Mouse (Mus musculus) spleen, adult 2 months (tissue): ENCODE measurements around the gene Fam129a. TPM values are rescaled to one million over a fixed set of nuclear protein-coding genes. Genes with fewer than 3 reads are reported as not detected.

Experiments
- DNase-seq, 2 experiments: peaks; one replicate each; pipeline versions ENCODE4 v3.0.0 to v3.0.0-alpha.2; 2012 to 2021; ENCODE audit warnings: low spot score in 2 of 2, low read depth in 1 of 2
- H3K27ac ChIP-seq: fragments of 200-500 bp; 2 replicates; pipeline ENCODE4 v1.5.1; 2012; ENCODE audit warnings: low read length, inconsistent platforms; ENCODE audit not compliant: insufficient read depth
- H3K27me3 ChIP-seq: fragments of 200-500 bp; 2 replicates; pipeline ENCODE4 v1.6.1; 2012; ENCODE audit warnings: mild to moderate bottlenecking, moderate library complexity, low read length, inconsistent platforms; ENCODE audit not compliant: control insufficient read depth, insufficient read depth
- H3K36me3 ChIP-seq: fragments of 200-500 bp; 2 replicates; pipeline ENCODE4 v1.6.1; 2012; ENCODE audit warnings: mild to moderate bottlenecking, low read length, inconsistent platforms; ENCODE audit not compliant: control insufficient read depth, insufficient read depth
- H3K4me1 ChIP-seq: fragments of 200-500 bp; 2 replicates; pipeline ENCODE4 v1.6.1; 2011; ENCODE audit warnings: inconsistent platforms; ENCODE audit not compliant: control insufficient read depth, insufficient read depth, insufficient read length
- H3K4me3 ChIP-seq: fragments of 200-500 bp; 2 replicates; pipeline ENCODE4 v1.5.1; 2011; ENCODE audit warnings: mild to moderate bottlenecking, inconsistent platforms; ENCODE audit not compliant: insufficient read depth, insufficient read length; ENCODE audit errors: extremely low read depth
- CTCF ChIP-seq: fragments of 200-500 bp; IDR thresholded peaks from 2 replicates; pipeline ENCODE4 v1.5.1; 2011; ENCODE audit warnings: mild to moderate bottlenecking, inconsistent platforms; ENCODE audit not compliant: insufficient read depth, insufficient read length, insufficient replicate concordance; ENCODE audit errors: extremely low read depth
- POLR2A ChIP-seq: fragments of 200-500 bp; IDR thresholded peaks from 2 replicates; pipeline ENCODE4 v1.6.1; 2011; ENCODE audit warnings: low read depth, low read length, inconsistent platforms
- WGBS: fragments of 180-500 bp; shearing (Covaris S2); methylation state at CpG from one replicate; pipeline ENCODE4 v1.1.7; 2018; 5-methylcytosine and 5-hydroxymethylcytosine counted together
- polyA plus RNA-seq: library from polyadenylated mRNA; depleted of rRNA; stranded (reverse); fragments of >200 nt; gene quantifications from 2 replicates; pipeline ENCODE4 v1.2.3, GENCODE M21; 2012

Fam129a gene
- polyA plus RNA-seq, 1 experiment, result 6.0 TPM

DNA sequence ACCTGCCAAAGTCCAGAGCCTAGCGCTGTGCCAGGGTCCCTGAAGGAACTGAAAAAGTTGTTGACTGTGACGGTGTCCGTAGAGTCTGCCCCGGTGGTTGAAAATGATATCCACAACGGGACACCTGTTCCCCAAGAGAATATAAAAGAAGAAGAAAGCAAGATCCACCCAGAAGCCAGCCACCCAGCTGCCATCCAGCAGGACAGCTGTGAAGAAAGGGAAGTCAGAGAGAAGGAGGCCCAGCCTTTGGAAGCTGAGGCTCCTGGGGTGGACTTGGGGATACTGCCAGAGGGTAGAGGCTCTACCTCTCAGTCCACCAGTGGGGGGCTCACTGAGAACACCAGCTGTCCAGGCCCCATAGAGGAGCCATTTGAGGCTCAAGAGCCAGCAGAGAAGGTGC is 146.6 kb downstream of the Fam129a start:
- Histone ChIP-seq H3K4me1 (peaks cover 8% of the 10 kb centered on the region; the same call in 1 of the 2 replicates), H3K36me3 (no peaks in the 10 kb centered on the region), H3K27ac (0 out of 2 replicates have a peak overlapping the region, but pooled peaks have one; percentile 24), H3K27me3 (no peaks in the 10 kb centered on the region), H3K4me3 (no peak overlapping the region)
- TF ChIP-seq CTCF (no peak), POLR2A (no peak)
- WGBS, result 27% methylated on average over 5 of the region's 5 CpGs
- peak in 1 of 2 experiments; percentile 13 for DNase-seq

DNA sequence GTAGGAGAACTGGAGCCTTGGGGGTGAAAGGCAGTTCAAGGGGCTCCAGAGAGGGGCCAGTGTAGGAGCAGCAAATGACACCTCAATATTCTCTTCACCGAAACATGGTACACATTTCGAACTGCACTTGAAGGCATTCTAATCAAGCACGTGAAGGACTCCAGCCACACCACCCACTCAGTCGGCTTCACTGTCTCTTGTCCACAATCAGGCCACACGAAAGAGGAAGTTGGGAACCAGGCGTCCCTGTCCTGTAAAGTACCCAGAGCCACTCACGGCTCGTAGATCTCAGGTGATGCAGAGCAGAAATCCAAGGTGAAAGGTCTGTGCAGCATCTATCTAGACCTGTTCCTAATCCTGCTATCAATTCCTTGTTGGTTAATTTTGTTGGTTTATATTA is 147.6 kb downstream of the Fam129a start:
- no peaks in the 10 kb centered on the region for H3K27me3 ChIP-seq
- H3K36me3 ChIP-seq, result no peaks in the 10 kb centered on the region
- peaks cover 8% of the 10 kb centered on the region; the same call in 1 of the 2 replicates for H3K4me1 ChIP-seq
- WGBS, result 35% methylated on average over 8 of the region's 8 CpGs
- TF ChIP-seq POLR2A (no peak), CTCF (no peak)
- peak in 1 of 2 experiments; percentile 21 for DNase-seq
- H3K4me3 ChIP-seq, result no peak overlapping the region
- H3K27ac ChIP-seq, result no peak overlapping the region

DNA sequence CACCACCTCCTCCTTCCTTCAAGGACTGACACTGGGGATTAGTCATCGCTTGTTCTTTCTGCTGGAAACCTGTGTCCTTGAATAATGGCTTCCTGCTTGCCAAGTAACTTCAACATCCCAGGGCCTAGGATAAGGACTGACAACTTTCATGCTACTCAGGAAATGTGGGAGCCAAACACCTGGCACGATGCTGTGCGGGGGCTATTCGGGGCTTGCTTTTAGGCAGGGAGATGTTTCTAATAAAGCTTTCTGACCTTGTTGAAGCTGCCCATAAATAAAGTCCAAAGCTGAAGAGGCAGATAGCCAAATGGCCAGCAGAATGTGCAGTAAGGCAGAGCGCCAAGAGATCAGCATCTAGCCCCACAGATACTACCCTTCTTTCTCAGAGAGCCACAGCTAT is 148.9 kb downstream of the Fam129a start:
- DNase-seq, result no peak
- TF ChIP-seq CTCF, result no peak
- no peak for TF ChIP-seq POLR2A
- Histone ChIP-seq H3K27ac (no peak overlapping the region), H3K4me3 (no peak overlapping the region), H3K36me3 (no peaks in the 10 kb centered on the region), H3K27me3 (no peaks in the 10 kb centered on the region), H3K4me1 (peaks cover 8% of the 10 kb centered on the region; the same call in 1 of the 2 replicates)
- WGBS, result 89% methylated on average over 5 of the region's 5 CpGs

DNA sequence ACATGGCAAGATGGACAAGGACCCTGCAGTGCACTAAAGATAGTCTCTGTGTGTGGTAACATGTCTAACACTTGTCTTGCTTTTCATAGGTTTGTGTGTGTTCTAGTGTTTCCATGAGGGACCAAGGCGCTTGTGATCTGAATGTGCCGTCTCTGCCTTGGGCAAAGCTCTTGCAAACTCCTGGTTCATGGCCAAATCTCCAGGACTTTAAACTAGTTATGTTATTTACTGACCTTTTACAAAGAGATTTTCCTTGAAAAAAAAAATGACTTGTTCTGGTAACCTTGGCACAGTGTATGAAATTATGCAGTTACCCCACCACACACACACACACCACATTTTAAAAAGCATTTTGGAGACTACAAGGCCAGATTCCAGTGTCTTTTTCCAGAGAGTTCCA is 149.6 kb downstream of the Fam129a start:
- no peaks in the 10 kb centered on the region for H3K27me3 ChIP-seq
- TF ChIP-seq POLR2A, result no peak
- no peak overlapping the region for H3K27ac ChIP-seq
- peaks cover 8% of the 10 kb centered on the region; the same call in 1 of the 2 replicates for H3K4me1 ChIP-seq
- H3K36me3 ChIP-seq, result no peaks in the 10 kb centered on the region
- no peak overlapping the region for H3K4me3 ChIP-seq
- 92% methylated on average over 2 of the region's 2 CpGs for WGBS
- no peak for DNase-seq

DNA sequence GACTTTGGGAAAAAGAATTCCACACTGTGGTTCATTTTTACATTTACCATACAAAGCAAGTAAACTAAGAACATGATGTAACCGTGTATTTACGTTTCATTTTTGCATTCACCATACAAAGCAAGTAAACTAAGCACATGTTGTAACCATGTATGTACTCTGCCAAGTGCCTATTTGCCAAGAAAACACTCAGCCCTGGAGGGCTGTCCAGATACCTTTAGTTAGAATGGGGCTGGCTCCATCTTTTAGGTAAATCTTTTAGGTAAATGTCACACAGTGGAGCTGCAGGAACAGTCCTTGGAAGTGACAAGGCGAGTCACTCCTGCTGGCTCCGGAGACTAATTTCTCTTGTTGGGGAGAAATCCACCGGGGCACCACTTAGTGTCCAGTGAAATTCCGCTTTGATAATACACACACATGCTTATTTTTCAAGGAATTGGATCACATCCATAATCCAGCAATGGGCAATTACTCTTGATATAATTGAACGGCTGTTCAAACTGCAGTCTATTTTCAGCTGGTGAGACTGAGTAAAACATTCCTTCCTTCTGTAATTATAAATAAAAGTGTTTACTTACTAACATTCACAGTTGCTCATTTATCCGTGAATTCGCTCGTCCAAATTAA is 150.5 kb downstream of the Fam129a start:
- peaks cover 8% of the 10 kb centered on the region; the same call in 1 of the 2 replicates for H3K4me1 ChIP-seq
- no peak overlapping the region for H3K27ac ChIP-seq
- 89% methylated on average over 10 of the region's 10 CpGs for WGBS
- H3K27me3 ChIP-seq, result no peaks in the 10 kb centered on the region
- no peak overlapping the region for H3K4me3 ChIP-seq
- TF ChIP-seq CTCF (no peak), POLR2A (no peak)
- no peak for DNase-seq
- H3K36me3 ChIP-seq, result no peaks in the 10 kb centered on the region

DNA sequence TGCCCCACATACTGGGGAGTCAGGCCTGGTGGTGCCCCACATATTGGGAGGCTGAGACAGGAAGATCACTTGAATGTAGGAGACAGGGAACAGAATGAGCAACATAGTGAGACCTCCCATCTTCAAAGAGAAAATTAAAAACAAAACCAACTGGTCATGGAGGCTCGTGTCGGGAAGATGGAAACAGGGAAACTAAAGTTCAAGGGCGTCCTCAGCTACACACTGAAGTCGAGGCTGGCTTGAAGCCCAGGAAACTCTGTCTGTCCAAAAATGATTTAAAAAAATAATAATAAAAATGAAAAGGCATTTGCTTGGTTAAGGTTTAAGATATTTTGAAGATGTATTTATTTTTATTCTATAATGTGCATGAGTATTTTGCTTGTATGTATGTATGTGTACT is 152.8 kb downstream of the Fam129a start:
- no peak overlapping the region for H3K4me3 ChIP-seq
- 82% methylated on average over 4 of the region's 4 CpGs for WGBS
- no peaks in the 10 kb centered on the region for H3K27me3 ChIP-seq
- 0 out of 2 replicates have a peak overlapping the region, but pooled peaks have one; percentile 32 for H3K27ac ChIP-seq
- TF ChIP-seq CTCF (no peak), POLR2A (no peak)
- no peaks in the 10 kb centered on the region for H3K36me3 ChIP-seq
- no peaks in the 10 kb centered on the region for H3K4me1 ChIP-seq
- no peak for DNase-seq

DNA sequence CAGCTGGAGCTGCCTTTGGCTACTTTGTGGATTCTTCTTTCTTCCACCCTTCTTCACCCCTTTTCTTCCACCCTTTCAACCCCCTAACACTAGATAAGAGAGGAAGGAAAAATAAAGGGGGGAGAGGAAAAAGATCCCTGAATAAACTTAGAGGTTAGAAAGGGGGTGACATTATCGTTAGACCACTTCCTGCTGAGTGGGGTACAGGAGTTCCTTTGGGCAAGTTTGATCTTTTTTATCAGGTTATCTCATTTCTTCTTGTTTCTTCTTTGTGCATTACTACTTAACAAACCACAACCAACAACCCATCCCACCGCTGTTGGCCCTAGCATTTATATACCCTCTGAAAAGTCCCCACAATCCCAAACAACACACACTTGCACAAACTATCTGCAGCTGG is 154.6 kb downstream of the Fam129a start:
- H3K27ac ChIP-seq, result no peak overlapping the region
- no peak for TF ChIP-seq POLR2A
- TF ChIP-seq CTCF, result no peak
- H3K4me3 ChIP-seq, result no peak overlapping the region
- H3K4me1 ChIP-seq, result no peaks in the 10 kb centered on the region
- WGBS, result 16% methylated on average over 2 of the region's 2 CpGs
- H3K36me3 ChIP-seq, result no peaks in the 10 kb centered on the region
- H3K27me3 ChIP-seq, result no peaks in the 10 kb centered on the region
- no peak for DNase-seq
